Mouse (Mus musculus): ENCODE measurements around the gene Fam47c.

The Fam47c gene

DNA sequence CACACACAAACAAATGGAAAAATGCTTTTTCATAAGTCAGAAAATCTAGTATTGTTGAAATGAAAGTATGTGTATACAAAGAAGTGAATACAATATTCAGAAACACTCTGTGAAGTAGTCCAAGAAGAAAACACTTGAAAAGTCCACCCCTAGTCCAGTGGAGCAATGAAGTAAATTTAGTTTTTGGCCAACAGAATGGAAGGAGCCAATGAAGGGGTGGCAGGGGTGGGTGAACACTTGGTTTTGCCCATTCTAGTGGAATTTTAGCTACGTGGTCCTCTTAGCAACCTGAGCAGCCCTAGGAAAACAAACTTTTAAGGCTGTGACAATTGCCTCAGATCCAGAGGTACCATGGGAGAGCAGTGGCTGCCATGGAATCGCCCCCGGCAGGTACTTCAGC is at the start of gene Fam47c:
Fam47c (plus strand) TSS at position 301 of the 400 bp plus-strand sequence.
- no peak for DNase-seq

DNA sequence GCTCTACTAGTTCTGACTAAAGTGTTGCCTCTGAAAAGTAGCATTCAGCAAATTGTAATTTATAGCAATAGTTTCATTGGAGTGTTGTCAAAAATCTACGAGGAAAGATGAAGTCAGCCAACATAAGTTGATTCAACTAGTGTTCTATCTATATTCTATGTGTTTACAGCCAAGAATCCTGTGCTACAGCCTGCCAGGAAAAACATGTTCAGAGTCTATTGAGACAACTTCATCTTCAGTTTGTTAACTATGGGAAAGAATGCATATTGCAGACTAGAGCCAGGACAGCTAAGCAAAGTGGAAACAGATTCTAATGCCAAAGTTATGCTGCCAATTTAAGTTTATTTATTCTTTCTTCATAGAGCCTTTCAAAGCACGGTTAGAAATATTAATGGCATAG is 31.8 kb downstream of the Fam47c start:
- no peak for DNase-seq

DNA sequence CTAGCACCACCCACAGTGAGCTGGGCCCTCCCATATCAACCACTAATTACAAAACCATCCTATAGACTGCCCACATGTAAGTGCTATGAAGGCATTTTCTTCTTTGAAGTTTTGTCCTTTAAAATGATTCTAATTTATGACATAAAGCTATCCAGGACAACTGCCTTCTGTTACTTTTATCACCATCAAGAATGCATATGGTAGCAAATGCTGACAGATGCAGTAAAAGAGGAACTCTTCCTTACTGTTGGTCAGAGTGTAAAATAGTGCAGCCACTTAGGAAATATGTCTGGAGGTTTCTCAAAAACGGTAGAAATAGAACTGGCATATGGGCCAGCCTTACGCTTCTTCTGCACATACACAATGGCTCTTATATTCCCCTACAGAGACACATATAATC is 39.5 kb downstream of the Fam47c start:
- no peak for DNase-seq

Measured in thymus, postnatal 14 days (tissue).